Mouse (Mus musculus) natural killer cell, adult 2 months (primary cell): Measurements from ENCODE around the gene Mtss1l.
A peak's percentile ranks its signal among the peaks of the same experiment; 100 is the strongest.

Source experiments
- DNase-seq, 2 experiments: peaks; one replicate each; pipeline ENCODE4 v3.0.0; 2022; ENCODE audit warnings: low spot score in 2 of 2

Gene Mtss1l

GRCm38 (mm10) chr8:110706288-110706870 is 14.9 kb upstream of the Mtss1l start:
- no peak for DNase-seq

GRCm38 (mm10) chr8:110708429-110708828 is 12.8 kb upstream of the Mtss1l start:
- DNase-seq, result no peak

- DNase-seq, result no peak
These were observed 10.7 kb upstream of the Mtss1l start for GRCm38 (mm10) chr8:110710593-110710992.

GRCm38 (mm10) chr8:110711271-110711934 is 9.9 kb upstream of the Mtss1l start:
- DNase-seq, result no peak

GRCm38 (mm10) chr8:110713073-110713472 is 8.2 kb upstream of the Mtss1l start:
- no peak for DNase-seq

GRCm38 (mm10) chr8:110714827-110715519 is 6.3 kb upstream of the Mtss1l start:
- DNase-seq, result no peak

- DNase-seq, result no peak
These were observed 5.2 kb upstream of the Mtss1l start for GRCm38 (mm10) chr8:110716075-110716474.

- DNase-seq, result no peak
These were observed 4.1 kb upstream of the Mtss1l start for GRCm38 (mm10) chr8:110717131-110717530.

GRCm38 (mm10) chr8:110718209-110718968 is 2.9 kb upstream of the Mtss1l start:
- no peak for DNase-seq

GRCm38 (mm10) chr8:110718969-110719670 is 2.2 kb upstream of the Mtss1l start:
- no peak for DNase-seq

- DNase-seq, result no peak
These were observed 1.2 kb upstream of the Mtss1l start for GRCm38 (mm10) chr8:110719898-110720653.

- no peak for DNase-seq
These were observed 534 bp downstream of the Mtss1l start for GRCm38 (mm10) chr8:110721606-110722413.

- DNase-seq, result no peak
These were observed 1.2 kb downstream of the Mtss1l start for GRCm38 (mm10) chr8:110722414-110723011.

GRCm38 (mm10) chr8:110724493-110724892 is 3.2 kb downstream of the Mtss1l start:
- DNase-seq, result no peak

- no peak for DNase-seq
These were observed 4.0 kb downstream of the Mtss1l start for GRCm38 (mm10) chr8:110725084-110725838.

GRCm38 (mm10) chr8:110726893-110727292 is 5.6 kb downstream of the Mtss1l start:
- peak in 1 of 2 experiments; percentile 21 for DNase-seq

GRCm38 (mm10) chr8:110731346-110731859 is 10.1 kb downstream of the Mtss1l start:
- no peak for DNase-seq

GRCm38 (mm10) chr8:110733036-110733435 is 11.8 kb downstream of the Mtss1l start:
- DNase-seq, result no peak
